Mouse (Mus musculus) E14TG2a.4 (cell line): ENCODE results near the gene Irx3.

Experiments used
- CTCF ChIP-seq: conservative IDR thresholded peaks from 2 replicates; pipeline ENCODE4 v1.5.1; 2014; ENCODE audit warnings: low read length
- NANOG ChIP-seq: IDR thresholded peaks from 2 replicates; pipeline ENCODE4 v1.6.1; 2014; ENCODE audit warnings: borderline replicate concordance, low read length, mixed read lengths
- POU5F1 ChIP-seq: IDR thresholded peaks from 2 replicates; pipeline ENCODE4 v1.6.1; 2014; ENCODE audit warnings: low read length, borderline replicate concordance

GRCm38 (mm10) chr8:91793846-91794245 is 8.0 kb downstream of the Irx3 start:
- TF ChIP-seq CTCF (no peak), NANOG (no peak), POU5F1 (no peak)
